Mouse (Mus musculus): ENCODE data around the gene Olfr601.
"Not testable (repeated sequence)": the region's sequence is repeated elsewhere in the genome, so short reads cannot be mapped to it uniquely, and the experiment has no call there.

Olfr601 gene

DNA sequence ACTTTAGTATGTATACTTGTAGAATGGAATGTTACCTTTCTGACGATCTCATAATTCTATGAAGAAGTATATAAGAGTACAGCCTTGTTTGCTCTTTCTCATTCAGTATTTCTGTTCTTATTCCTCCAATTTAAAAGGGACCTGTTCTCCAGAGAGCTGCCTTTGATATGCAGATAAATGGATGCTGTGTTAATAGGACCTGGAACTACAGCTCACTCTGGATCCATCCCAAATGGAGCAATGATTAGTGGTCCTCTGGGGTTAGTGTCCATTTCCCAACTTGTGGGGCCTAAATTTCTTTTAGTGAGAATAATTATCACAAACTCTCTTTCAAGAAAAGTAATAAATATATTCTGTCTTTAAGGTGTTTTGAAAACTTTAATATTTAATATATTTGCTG is at the start of gene Olfr601:
Gene Olfr601, minus strand, starts transcription at position 101 of the 400 bp plus-strand sequence.
- DNase-seq (ENCODE audit: low read depth): no peak

DNA sequence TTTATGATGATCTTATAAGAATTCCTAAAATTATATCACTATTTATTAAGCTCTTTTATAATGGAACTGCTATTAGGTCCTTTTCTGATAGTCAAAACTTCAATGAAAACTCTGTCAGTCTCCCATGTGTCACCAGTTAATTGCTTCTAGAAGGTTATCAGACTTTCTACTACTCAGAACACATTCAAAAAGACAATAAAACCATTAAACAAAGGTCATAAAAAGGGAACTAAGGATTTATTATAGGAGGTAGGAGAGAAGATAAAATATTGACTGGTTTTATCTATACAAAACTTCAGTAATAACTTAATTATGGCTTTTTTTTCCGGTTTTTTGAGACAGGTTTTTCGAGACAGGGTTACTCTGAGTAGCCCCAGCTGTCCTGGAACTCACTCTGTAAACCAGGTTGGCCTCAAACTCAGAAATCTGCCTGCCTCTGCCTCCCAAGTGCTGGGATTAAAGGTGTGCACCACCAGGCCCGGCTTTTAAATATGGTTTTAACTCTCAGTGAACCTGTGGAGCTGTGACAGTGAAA is 44.1 kb upstream of the Olfr601 start:
- DNase-seq (ENCODE audit: low read depth): not testable (repeated sequence)

DNA sequence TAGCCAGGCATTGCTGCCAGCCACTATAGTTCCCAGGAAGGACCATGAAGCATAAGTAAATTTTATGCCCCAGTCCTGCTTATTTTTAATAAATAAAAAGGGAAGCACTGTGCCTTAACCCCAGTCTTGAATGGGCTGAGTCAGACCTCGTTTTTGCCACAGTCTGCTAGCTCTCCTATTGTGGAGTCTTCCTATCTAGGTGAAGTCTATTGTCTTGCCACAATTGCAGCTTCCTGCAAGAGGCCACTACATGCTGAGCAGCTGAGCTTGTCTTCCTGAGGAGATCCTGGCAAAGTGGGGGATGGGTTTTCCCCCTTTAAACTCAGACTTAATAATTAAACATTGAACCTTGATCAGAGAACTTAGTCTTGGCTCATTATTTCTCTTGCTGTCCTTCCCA is 36.5 kb upstream of the Olfr601 start:
- DNase-seq (ENCODE audit: low read depth): no peak

DNA sequence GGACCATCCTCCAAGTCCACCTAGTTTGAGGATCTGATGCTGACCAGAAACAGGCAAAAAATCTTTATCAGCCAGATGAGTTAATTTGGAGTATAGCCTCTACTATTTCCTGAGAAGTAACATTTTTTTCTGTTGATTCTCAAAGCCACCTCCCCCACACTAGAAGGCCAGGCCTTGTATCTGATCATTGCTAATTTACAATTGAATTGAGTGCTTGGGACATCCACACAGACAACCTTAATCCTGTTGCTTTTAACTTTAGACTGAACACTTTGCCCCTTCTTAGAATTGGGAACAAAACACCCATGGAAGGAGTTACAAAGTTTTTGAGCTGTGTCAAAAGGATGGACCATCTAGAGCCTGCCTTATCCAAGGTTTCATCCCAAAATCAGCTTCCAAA is 35.3 kb upstream of the Olfr601 start:
- no peak for DNase-seq (ENCODE audit: low read depth)

DNA sequence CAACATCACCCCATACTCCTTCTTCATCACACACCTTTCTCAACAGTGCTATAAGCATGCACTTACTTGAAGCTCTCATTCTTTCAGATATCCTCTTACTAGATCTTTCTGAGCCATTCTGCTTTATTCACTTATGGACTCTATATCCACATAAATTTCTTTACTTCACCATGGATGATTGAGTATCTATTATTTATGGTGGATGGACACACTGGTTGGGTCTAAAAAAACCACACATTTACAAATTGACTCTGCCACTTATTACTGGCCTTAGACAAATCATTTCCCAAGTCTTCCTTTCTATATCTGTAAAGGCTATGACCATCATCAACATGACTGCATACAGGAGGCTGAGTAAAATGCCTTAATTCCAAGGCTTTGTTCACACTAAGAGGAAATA is 23.6 kb upstream of the Olfr601 start, which contains the start of gene Olfr603:
Gene Olfr603, minus strand, starts transcription at position 101 of the 400 bp plus-strand sequence.
- no peak for DNase-seq (ENCODE audit: low read depth)

DNA sequence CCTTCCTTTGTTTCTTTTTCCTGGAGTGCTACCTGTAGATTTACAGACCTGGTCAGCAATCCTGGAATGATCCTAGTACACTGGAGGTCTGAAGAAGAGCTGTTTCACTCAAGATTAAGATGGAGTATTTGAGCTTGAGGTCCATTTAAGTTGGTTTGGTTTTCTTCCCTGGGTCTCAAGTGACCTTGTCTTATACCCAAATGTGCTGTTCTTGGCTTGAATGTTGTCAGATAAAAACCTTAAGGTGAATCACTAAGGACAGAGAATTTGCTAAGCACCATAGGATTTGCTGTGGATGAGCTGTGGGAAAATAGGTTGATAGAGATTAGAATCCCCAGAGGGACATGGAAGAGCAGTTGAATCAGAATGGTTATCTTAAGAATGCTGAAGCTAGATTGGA is 12.9 kb downstream of the Olfr601 start, which contains the start of gene Olfr600:
Gene Olfr600, minus strand, starts transcription at position 101 of the 400 bp plus-strand sequence.
- DNase-seq (ENCODE audit: low read depth): no peak

DNA sequence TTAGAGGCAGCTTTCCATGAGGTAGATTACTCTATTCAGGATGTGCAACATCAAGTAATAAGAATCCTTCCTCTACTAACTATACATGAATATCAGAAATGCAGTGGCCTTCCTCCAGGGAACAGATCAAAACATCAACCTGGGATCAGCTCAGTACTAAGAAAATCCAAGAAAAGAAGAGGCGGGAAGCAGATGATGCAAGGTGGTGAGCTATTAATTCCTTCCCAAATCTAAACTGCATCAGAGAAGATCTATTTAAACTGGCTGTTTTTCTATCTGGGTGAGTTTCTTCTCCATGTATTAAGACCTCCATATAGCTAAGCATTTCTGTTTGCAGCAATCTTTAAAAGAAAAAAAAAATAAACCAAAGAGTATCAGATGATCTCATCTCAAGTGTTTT is 26.8 kb downstream of the Olfr601 start, which contains the start of gene Olfr599:
Gene Olfr599, plus strand, starts transcription at position 301 of the 400 bp plus-strand sequence.
- DNase-seq (ENCODE audit: low read depth): no peak

DNA sequence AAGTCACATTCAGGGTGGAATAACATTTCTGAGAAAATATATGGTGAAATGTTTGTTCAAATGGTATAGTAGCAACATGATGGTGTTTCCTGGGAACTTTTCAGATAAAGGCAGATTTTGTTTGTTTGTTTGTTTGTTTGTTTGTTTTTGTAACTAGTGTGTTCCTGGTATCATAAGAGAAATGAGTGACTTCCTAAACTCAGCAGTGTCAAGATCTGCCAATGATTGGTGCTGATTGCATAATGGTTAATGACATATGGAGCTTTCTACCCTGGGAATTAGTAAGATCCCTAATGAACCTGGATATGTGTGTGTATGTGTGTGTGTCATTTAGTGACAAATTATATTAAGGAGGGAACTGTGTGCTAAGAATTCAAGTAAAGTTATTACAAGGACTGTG is 39.2 kb downstream of the Olfr601 start, which contains the start of gene Olfr598:
Gene Olfr598, plus strand, starts transcription at position 301 of the 400 bp plus-strand sequence.
- DNase-seq (ENCODE audit: low read depth): no peak

DNA sequence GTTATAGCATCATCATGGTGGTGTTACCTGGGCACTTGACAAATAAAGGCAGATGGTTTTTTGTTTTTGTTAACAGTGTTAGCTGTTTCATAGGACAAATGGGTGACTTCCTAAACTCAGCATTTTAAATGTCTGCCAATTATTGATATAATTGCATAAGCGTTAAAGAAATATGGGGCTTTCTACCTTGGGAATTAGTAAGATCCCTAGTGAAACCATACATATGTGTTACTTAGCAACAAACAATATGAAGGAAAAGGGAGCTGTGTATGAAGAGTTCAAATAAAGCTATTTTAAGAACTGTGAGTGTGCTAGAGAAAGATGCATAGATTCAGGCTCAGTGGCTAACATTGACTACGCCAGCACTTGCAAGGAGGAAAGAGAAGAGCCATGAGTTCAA is 46.4 kb downstream of the Olfr601 start, which contains the start of gene Olfr597:
Gene Olfr597, plus strand, starts transcription at position 301 of the 400 bp plus-strand sequence.
- not testable (repeated sequence) for DNase-seq (ENCODE audit: low read depth)
